Mouse (Mus musculus) kidney, embryonic 14.5 days (tissue): ENCODE data around the gene Rab11fip4. TPM values are rescaled to one million over a fixed set of nuclear protein-coding genes. Genes with fewer than 3 reads are reported as not detected.

ENCODE experiments used
- ATAC-seq: fragments of 200-750 bp; cut with Nextera tagmentation; 2 replicates; pipeline ENCODE4 v1.8.0; 2017; ENCODE audit warnings: moderate number of reproducible peaks, mild to moderate bottlenecking, moderate TSS enrichment, moderate library complexity; ENCODE audit not compliant: low FRiP score, low TSS enrichment
- H3K27ac ChIP-seq: fragments of 300-500 bp; sonication (generic); 2 replicates; pipeline ENCODE4 v1.5.1; 2014; ENCODE audit warnings: low read depth, mild to moderate bottlenecking, low read length, moderate library complexity, mixed read lengths
- H3K27me3 ChIP-seq: fragments of 300-500 bp; sonication (generic); 2 replicates; pipeline ENCODE4 v1.6.1; 2014; ENCODE audit warnings: mild to moderate bottlenecking, low read length; ENCODE audit not compliant: control insufficient read depth, insufficient read depth
- H3K36me3 ChIP-seq: fragments of 300-500 bp; sonication (generic); 2 replicates; pipeline ENCODE4 v1.6.1; 2014; ENCODE audit warnings: low read length, mixed read lengths; ENCODE audit not compliant: control insufficient read depth, insufficient read depth
- H3K4me1 ChIP-seq: fragments of 300-500 bp; sonication (generic); 2 replicates; pipeline ENCODE4 v1.6.1; 2014; ENCODE audit warnings: low read length, mixed read lengths; ENCODE audit not compliant: control insufficient read depth, insufficient read depth
- H3K4me2 ChIP-seq: fragments of 300-500 bp; sonication (generic); replicated peaks from 2 replicates; pipeline ENCODE4 v1.6.1; 2014; ENCODE audit warnings: low read depth, mild to moderate bottlenecking, low read length
- H3K4me3 ChIP-seq: fragments of 300-500 bp; sonication (generic); 2 replicates; pipeline ENCODE4 v1.5.1; 2014; ENCODE audit warnings: mild to moderate bottlenecking, low read length
- H3K9ac ChIP-seq: fragments of 300-500 bp; sonication (generic); 2 replicates; pipeline ENCODE4 v1.6.1; 2014; ENCODE audit warnings: low read depth, mild to moderate bottlenecking, low read length, moderate library complexity
- H3K9me3 ChIP-seq: fragments of 300-500 bp; sonication (generic); 2 replicates; pipeline ENCODE4 v1.6.1; 2016; ENCODE audit warnings: low read length; ENCODE audit not compliant: control insufficient read depth
- WGBS: fragments of 180-500 bp; shearing (Covaris S2); extraction: QIAGEN DNeasy Blood & Tissue Kit; methylation state at CpG from one replicate; pipeline ENCODE4 v1.1.7; 2014; 5-methylcytosine and 5-hydroxymethylcytosine counted together
- polyA plus RNA-seq: library from polyadenylated mRNA; unstranded; fragments of >200 nt; fragmentation: Nextera tagmentation; extraction: Ambion mirVana; gene quantifications from 2 replicates; pipeline ENCODE4 v1.2.1, GENCODE M21; 2014

Rab11fip4 gene
- polyA plus RNA-seq, 1 experiment from 2014 or later = 7.1 TPM

DNA sequence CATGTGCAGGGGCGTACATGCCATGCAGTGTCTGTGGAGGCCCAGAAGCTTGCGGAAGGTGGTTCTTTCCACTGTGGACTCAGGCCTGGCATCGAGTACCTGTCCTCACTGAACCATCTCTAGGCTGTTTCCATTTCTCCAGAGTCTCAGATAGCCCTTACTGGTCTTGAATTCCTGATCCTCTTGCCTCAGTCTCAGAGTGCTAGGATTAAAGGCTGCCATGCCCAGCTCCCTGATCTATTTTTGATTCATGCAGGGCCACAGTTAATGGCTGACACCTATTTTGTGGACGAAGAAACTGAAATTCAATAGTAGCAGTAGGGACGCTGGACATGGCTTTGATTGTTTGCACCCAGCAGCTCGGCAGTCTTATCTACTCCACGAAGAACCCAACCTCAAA, 110.5 kb downstream of the Rab11fip4 start:
- no peak for ATAC-seq
- H3K27me3 ChIP-seq = no peaks in the 10 kb centered on the region
- H3K27ac ChIP-seq = no peak overlapping the region
- H3K9me3 ChIP-seq = no peaks in the 10 kb centered on the region
- H3K4me1 ChIP-seq = peaks cover 7% of the 10 kb centered on the region
- WGBS = 77% methylated on average over 7 of the region's 7 CpGs
- no peak overlapping the region for H3K9ac ChIP-seq
- H3K4me2 ChIP-seq = no peak overlapping the region
- H3K36me3 ChIP-seq = no peaks in the 10 kb centered on the region; the same call in 1 of the 2 replicates
- no peak overlapping the region for H3K4me3 ChIP-seq

DNA sequence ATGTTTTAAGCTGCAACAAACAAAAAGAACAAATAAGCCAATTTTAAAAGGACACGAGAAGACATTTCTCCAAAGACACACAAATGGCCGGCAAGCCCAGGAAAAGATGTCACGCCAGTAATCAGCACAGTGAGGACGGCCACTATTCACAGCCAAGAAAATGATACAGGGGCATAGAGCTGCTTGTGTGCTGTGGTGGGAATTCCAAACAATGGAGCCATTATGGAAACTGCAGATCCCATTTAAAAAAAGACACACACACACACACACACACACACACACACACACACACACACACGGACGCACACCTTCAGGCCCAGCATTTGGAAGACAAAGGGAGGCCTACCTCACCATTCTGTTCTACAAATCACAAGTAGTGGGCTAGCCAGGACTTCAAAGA, 111.1 kb downstream of the Rab11fip4 start:
- Histone ChIP-seq H3K27me3 (no peaks in the 10 kb centered on the region), H3K27ac (no peak overlapping the region), H3K9me3 (no peaks in the 10 kb centered on the region), H3K9ac (no peak overlapping the region), H3K36me3 (no peaks in the 10 kb centered on the region; the same call in 1 of the 2 replicates), H3K4me2 (no peak overlapping the region), H3K4me1 (peaks cover 7% of the 10 kb centered on the region), H3K4me3 (no peak overlapping the region)
- WGBS = 82% methylated on average over 6 of the region's 6 CpGs
- ATAC-seq = no peak

DNA sequence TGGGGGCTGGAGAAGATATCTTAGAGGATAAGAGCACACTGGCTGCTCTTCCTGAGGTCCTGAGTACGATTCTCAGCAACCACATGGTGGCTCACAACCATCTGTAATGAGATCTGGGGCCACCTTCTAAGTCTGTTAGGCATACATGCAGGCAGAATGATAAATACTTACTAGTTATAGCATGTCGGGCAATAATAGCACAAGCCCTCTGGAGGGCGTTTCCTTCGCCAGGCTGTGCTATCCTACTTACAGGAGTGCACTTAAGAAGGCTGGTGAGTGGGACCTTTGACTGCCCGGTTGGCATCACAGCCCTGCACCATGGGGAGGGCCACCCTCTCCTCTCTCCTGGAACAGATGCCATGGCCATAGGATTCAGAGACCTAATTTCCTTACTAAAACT, 112.4 kb downstream of the Rab11fip4 start:
- Histone ChIP-seq H3K4me2 (peak overlapping the region; percentile 61), H3K36me3 (no peaks in the 10 kb centered on the region; the same call in 1 of the 2 replicates), H3K9me3 (no peaks in the 10 kb centered on the region), H3K27ac (peak overlapping the region; percentile 97), H3K4me1 (peaks cover 7% of the 10 kb centered on the region), H3K27me3 (no peaks in the 10 kb centered on the region), H3K4me3 (peak overlapping the region; percentile 81), H3K9ac (peak overlapping the region; percentile 86)
- WGBS = 5% methylated on average over 5 of the region's 5 CpGs
- ATAC-seq = peak; percentile 34; the same call in 1 of the 2 replicates

DNA sequence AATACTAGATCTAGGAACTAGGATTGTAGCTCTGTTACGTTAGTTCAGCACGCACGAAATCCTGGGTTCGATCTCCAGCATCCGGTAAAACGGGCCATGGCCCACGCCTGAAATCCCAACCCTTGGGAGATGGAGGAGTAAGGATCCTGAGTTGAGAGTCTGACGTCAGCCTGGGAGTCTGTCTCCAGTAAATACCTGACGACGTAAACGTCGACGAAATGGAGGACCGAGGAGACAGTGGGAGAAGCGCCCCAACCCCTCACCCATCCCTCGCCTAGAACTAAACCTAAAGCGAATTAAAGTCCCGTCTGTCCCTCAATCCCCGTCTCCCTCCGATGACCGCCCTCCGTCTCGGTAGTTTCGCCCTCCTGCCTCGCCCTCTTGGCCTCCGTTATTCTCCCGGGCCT, 112.9 kb downstream of the Rab11fip4 start:
- Histone ChIP-seq H3K9ac (peak overlapping the region; percentile 86), H3K27me3 (no peaks in the 10 kb centered on the region), H3K9me3 (no peaks in the 10 kb centered on the region), H3K36me3 (no peaks in the 10 kb centered on the region; the same call in 1 of the 2 replicates), H3K4me3 (peak overlapping the region; percentile 81), H3K27ac (peak overlapping the region; percentile 97), H3K4me1 (peaks cover 7% of the 10 kb centered on the region), H3K4me2 (peak overlapping the region; percentile 61)
- peak; percentile 61 for ATAC-seq
- whole genome bisulfite sequencing = 0% methylated on average over 27 of the region's 27 CpGs

DNA sequence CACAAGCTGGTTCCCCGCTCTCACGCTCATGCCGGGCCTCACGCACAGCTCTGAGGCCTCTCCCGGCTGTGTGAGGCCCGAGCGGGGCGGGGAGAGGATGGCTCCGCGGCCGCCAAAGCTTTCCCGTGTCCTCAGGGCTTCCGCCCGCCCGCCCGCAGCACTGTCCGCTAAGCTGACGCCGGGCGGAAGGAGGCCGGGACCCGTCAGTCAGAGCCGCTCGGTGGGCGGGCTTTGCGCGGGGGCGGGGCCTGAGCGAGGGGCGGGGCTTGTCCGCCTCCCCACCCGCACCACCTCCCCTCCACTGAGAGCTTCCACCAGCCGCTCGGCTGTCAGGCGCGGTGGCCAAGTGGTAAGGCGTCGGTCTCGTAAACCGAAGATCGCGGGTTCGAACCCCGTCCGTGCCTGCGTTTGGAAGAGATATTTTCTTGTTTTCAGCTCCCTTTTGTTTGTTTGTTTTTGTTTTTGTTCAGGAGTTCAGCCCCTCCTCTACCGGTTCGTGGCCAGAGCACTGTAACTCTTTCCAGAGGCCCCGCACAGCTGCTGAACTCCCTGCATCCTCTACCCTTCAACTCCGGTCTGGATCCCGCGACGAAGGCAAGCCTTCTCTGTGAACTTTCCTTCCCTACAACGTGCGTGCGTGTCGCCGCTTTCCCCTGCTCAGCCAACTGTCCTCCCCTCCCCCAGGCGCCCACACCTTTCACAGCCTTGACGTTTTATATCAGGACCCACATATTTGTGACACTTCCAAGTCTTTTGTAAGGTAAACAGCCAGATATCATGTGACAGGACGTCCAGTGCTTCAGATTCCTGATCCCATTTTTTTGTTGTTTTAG, 113.5 kb downstream of the Rab11fip4 start:
- H3K9ac ChIP-seq = peak overlapping the region; percentile 86
- ATAC-seq = peak; percentile 94
- no peaks in the 10 kb centered on the region for H3K9me3 ChIP-seq
- H3K4me3 ChIP-seq = peak overlapping the region; percentile 81
- peak overlapping the region; percentile 97 for H3K27ac ChIP-seq
- H3K36me3 ChIP-seq = no peaks in the 10 kb centered on the region; the same call in 1 of the 2 replicates
- H3K4me1 ChIP-seq = peaks cover 7% of the 10 kb centered on the region
- peaks cover 1% of the 10 kb centered on the region; the same call in 1 of the 2 replicates for H3K27me3 ChIP-seq
- 1% methylated on average over 50 of the region's 61 CpGs for WGBS
- peak overlapping the region; percentile 61 for H3K4me2 ChIP-seq

DNA sequence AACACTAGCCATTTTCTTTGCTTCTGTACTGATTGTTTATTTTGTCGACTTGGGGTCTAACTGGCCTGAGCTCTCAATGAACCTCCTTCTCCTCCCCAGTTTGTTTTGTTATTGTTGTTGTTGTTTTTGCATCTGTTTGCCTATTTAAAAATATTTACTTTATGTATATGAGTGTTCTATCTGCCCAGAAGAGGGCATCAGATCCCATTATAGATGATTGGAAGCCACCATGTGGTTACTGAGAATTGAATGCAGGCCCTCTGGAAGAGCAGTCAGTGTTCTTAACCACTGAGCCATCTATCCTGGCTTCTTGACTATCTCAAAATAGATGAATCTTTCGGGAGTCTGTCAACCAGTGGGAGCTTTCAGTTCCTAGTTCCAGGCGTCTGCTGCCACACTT, 116.1 kb downstream of the Rab11fip4 start:
- Histone ChIP-seq H3K9ac (no peak overlapping the region), H3K27ac (no peak overlapping the region), H3K27me3 (peaks cover 5% of the 10 kb centered on the region), H3K9me3 (no peaks in the 10 kb centered on the region), H3K4me2 (no peak overlapping the region), H3K36me3 (no peaks in the 10 kb centered on the region), H3K4me1 (peaks cover 14% of the 10 kb centered on the region), H3K4me3 (no peak overlapping the region)
- 92% methylated on average over 3 of the region's 3 CpGs for WGBS
- no peak for ATAC-seq

DNA sequence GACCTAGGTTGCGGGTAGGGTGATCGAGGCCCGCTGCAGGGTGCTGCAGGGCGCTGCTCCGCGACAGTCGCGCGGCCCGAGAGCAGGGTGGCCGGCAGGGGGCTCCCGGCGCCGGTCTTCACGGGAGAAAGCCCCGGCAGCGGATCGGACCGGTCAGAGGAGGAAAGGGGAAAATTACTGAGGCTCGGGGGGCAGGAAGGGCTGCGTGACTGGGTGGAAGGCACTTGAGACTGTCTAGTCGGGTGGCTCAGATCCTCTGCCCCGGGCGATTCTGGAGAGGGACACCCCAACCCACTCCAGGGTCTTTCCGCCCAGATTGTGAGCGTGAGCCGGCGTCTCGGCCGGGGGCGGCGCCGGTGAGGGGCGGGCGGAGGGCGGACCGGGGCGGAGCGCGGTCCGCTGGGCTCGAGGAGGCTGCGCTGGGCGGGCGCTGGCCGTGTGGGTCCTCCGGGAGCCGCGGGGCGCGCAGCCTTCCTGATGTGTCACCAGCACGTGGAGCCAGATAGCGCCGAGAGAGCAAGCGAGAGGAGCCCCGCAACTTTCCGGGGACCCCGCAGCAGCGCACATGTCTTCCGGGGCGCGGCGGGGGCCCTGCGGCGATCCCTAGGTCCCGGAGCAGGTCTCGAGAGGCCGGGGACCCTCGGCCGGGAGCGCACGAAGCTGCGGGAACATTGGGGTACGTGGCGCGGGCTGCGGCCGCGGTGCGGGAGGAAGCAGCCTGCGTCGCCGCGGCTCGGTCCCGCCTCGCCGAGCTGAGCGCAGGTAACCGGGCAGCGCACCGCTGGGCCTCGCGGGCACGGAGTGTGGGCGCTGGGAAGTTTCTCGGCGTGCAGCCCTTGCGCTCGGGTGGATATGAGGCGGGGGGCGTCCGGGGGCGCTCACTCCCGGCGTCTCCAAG, 120.1 kb downstream of the Rab11fip4 start:
- WGBS = under 1% methylated on average over 83 of the region's 106 CpGs
- Histone ChIP-seq H3K4me3 (peak overlapping the region; percentile 67), H3K9me3 (no peaks in the 10 kb centered on the region), H3K27me3 (peaks cover 10% of the 10 kb centered on the region), H3K27ac (no peak overlapping the region; the same call in 1 of the 2 replicates), H3K36me3 (no peaks in the 10 kb centered on the region), H3K4me2 (peak overlapping the region; percentile 99), H3K9ac (peak overlapping the region; percentile 73), H3K4me1 (peaks cover 18% of the 10 kb centered on the region)
- ATAC-seq = peak; percentile 91

DNA sequence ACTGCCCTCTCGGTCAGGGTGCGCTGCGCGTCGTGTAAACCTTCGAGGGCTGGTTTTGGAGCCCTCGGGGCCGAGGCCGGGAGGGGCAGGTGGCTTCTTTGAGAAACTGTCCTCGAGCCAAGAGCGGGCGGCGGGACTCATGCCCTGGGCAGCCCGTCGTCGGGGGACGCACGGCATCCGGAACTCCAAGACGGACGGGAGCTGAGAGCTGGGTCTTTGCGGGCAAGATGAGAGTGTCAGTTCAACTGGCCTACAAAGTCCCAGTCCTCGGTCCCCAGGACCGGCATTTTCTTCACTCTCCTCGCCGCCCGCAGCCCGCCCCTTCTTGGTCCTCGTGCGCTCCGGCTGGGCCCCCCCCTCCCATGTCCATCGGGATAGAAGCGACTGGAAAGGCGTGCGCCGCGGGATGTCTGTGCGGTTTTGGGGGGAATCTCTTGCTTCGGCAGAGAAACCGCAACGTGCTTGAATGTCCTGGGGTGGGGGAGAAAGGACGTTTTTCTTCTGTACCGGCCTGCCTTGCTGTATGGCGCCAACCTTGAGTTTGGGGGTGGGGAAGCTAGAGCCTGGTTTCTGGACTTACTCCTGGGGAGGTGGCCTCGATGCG, 120.9 kb downstream of the Rab11fip4 start:
- no peak overlapping the region for H3K27ac ChIP-seq
- no peaks in the 10 kb centered on the region for H3K36me3 ChIP-seq
- H3K4me1 ChIP-seq = peaks cover 21% of the 10 kb centered on the region
- 2% methylated on average over 46 of the region's 46 CpGs for WGBS
- peak; percentile 14 for ATAC-seq
- H3K9ac ChIP-seq = peak overlapping the region; percentile 73
- H3K27me3 ChIP-seq = peaks cover 10% of the 10 kb centered on the region
- peak overlapping the region; percentile 67 for H3K4me3 ChIP-seq
- H3K4me2 ChIP-seq = peak overlapping the region; percentile 99
- H3K9me3 ChIP-seq = no peaks in the 10 kb centered on the region
